Mouse (Mus musculus): ENCODE results near the gene Fam186a.
"Not testable (repeated sequence)": the region's sequence is repeated elsewhere in the genome, so short reads cannot be mapped to it uniquely, and the experiment has no call there.

Gene Fam186a

DNA sequence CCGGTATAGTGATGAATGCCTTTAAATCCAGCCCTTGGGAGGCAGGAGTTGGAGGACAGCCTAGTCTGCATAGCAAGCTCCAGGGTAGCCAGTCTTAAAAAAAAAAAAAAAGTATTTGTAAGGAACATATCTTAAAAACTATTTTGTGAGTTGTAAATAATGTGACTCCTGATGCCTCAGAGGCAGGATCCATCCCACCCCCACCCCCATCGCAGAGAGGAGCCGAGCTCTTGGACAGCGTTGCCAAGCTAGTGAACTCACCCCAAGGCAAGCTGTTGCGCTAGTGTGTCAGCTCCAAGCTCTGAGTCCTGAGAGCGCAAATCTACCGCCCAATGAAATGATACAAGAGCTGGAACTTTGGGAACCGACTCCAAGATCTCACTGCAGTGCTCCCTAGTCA lies 35.6 kb downstream of the Fam186a start:
- no peak for DNase-seq (ENCODE audit: low read depth)

GRCm38 (mm10) chr15:99919601-99920158 lies 47.2 kb downstream of the Fam186a start:
- DNase-seq (ENCODE audit: low read depth) = no peak

GRCm38 (mm10) chr15:99917264-99917663 lies 49.6 kb downstream of the Fam186a start:
- DNase-seq (ENCODE audit: low read depth) = no peak

DNA sequence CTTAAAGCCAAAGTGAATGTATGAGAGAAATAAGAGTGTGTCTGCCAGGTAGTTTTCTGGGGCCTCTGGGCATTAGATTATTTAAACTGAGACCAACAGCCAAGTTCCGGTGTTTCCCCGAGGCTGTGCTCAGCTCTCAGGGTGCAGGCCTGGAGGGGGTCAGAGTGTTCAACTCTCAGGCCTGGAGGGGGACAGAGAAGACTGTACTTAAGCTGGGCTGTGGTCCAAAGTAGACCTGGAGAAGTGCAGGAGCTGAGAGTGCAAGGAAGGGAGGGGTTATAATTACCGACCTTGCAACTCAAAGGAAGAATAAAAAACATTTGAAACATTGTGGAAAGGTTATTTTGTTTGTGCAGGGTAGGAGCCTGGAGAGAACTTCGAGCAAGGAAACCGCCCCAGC lies 52.2 kb downstream of the Fam186a start:
- no peak for DNase-seq (ENCODE audit: low read depth)

DNA sequence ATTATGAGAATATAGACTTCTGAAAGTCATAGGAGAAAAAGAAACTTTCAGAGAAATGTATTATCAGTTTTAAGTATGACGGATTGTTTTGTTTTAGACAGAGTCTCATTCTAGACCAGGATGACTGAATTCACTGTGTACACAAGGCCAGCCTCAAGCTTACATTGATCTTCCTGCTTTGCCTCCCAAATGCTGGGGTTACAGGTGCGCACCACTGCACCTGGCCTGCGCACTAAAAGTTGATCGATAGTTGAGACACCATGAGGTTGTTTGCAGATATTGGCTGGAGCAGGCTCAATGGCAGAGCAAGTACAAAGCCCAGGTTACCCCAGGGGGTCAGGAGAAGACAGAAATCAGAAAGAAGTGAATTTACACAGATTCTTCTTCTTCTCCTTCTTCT lies 55.1 kb downstream of the Fam186a start:
- DNase-seq (ENCODE audit: low read depth) = no peak

DNA sequence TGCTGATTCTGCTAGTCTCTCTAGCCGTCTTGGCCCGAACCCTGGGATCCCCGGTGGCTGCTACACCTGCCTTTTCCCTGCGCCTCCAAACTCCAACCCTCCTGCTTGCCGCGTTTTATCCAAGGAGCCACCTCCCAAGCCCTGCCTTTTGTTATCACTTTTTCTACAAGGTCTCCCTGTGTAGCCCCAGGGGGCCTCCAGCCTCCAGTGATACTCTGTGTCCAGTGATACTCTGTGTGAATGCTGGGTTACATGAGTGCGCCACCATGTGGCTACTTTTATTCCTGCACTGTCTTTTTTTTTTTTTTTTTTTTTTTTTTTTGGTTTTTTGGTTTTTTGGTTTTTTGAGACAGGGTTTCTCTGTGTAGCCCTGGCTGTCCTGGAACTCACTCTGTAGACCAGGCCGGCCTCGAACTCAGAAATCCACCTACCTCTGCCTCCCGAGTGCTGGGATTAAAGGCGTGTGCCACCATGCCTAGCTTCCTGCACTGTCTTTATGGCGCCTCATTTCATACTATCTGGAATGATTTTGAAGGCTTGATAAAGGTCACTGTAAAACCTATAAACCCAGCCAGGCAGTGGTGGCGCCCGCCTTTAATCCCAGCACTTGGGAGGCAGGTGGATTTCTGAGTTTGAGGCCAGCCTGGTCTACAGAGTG lies 57.4 kb downstream of the Fam186a start:
- peak; percentile 54 for DNase-seq (ENCODE audit: low read depth)

GRCm38 (mm10) chr15:99907514-99907913 lies 59.3 kb downstream of the Fam186a start:
- DNase-seq (ENCODE audit: low read depth) = no peak

DNA sequence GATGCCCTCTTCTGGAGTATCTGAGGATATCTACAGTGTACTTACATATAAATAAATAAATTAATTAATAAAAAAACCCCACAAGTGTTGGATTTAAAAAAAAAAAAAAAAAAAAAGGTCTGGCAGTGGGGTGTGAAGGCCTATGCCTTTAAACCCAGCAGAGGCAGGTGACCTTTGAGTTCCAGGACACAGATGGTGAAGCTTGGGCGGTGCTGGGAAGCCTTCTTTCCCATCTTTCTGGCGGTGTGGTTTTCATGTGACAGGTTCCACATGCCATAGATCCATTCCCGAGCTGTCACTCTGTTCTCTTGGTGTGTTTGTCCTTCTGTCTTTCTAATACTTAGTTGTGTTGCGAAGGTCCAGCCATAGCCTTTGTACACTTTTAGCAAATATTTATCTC lies 59.8 kb downstream of the Fam186a start:
- no peak for DNase-seq (ENCODE audit: low read depth)

DNA sequence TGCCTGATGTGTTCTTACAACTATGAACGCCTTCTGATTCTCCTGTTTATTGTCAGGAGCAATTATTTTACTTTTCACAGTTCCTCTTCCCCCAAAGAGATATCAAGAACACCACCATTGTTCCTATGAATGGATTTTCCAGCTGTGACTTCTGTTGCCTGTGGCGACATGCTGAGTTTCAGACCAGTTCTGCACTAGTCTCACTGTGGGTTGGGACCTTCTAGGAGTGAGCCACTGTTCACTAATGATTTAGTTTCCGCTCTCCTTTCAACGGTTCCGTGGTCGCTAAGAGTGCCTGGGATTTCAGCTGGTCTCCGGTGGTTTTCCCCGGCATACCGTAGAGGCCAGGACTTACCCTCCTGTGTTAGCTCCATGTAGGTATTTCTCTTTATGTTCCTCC lies 62.0 kb downstream of the Fam186a start:
- no peak for DNase-seq (ENCODE audit: low read depth)

- peak; percentile 68 for DNase-seq (ENCODE audit: low read depth)
Observed at GRCm38 (mm10) chr15:99904333-99904732, 62.5 kb downstream of the Fam186a start.

GRCm38 (mm10) chr15:99903227-99903626 lies 63.6 kb downstream of the Fam186a start:
- DNase-seq (ENCODE audit: low read depth) = no peak

GRCm38 (mm10) chr15:99902786-99903185 lies 64.1 kb downstream of the Fam186a start:
- DNase-seq (ENCODE audit: low read depth) = no peak

DNA sequence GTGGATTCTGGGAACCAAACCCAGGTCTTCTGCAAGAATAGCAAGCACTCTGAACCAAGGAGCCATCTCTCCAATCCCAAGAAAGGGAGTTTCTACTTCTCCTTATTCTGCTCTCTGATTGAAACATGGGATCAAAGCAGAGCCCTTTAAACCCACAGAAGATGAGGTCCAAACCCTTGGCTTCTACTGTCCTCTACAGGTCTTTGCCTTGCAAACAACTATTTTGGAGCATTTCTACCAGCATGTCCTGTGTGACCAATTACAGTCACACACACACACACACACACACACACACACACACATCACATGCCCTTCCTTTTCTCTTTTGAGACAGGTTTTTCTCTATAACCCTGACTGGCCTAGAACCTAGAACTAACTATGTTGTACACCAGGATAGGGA lies 70.2 kb downstream of the Fam186a start:
- DNase-seq (ENCODE audit: low read depth) = no peak

GRCm38 (mm10) chr15:99891355-99891754 lies 75.5 kb downstream of the Fam186a start:
- no peak for DNase-seq (ENCODE audit: low read depth)

GRCm38 (mm10) chr15:99890412-99891236 lies 76.2 kb downstream of the Fam186a start:
- DNase-seq (ENCODE audit: low read depth) = no peak

DNA sequence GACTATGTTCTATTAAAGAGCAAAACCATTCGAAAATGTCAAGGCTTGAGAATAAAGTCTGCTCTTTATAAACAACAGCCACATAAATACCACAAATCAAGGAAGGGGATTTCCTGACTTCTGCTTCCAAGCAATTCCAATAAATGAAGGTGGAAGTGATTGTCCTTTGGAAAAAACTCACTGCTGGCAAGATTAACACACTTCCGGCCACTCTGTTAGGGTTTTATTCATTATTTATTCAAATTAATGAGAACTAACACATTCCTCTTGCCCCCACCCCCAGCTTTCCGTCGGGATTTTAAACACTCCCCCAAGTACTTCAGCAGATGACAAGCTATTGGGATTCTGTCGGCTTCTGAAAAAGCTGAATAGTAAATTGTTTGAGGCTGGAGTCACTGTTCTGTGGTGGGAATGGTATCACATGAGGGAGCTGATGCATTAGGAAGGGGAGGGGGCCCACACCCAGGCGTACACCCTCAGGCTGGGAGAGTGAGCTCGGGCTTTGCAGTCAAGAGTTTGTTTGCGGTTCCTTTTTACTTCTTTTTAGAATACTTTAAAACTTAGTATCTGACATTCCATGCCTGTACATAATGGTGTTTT lies 77.5 kb downstream of the Fam186a start:
- DNase-seq (ENCODE audit: low read depth) = no peak

DNA sequence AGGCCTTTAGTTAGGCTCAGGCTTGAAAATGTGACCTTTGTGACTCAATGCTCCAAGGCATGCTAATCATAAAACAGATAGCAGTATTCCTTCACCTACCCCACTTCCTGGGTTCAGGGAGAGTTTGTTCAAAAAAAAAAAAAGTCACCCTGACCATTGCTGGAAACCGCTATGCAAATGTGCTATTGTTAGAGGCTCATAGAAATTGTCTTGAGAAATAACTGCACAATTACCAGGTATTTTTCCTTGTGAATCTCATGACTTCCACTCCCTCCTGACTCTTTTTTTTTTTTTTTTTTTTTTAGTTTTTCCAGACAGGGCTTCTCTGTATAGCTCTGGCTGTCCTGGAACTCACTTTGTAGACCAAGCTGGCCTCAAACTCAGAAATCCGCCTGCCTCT lies 79.7 kb downstream of the Fam186a start:
- not testable (repeated sequence) for DNase-seq (ENCODE audit: low read depth)

- DNase-seq (ENCODE audit: low read depth) = no peak
Observed at GRCm38 (mm10) chr15:99884038-99884437, 82.8 kb downstream of the Fam186a start.

DNA sequence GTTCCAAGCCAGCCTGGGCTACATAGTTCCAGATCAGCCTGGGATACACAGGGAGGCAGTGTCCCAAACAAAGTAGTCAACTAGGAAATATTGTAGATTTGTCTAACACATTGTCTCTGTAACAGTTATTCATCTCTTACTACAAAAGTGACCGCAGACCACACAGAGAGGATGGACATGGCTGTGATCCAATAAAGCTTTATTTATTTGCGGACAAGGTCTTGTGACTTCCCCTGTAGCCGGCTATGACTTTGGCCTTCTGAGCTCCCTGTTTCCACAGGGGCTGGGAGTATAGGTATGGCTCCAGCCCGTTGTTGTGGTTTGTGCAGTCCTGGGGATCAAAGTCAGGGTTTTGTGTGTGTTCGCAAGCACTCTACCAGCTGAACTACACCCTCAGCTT lies 88.3 kb downstream of the Fam186a start:
- DNase-seq (ENCODE audit: low read depth) = no peak

- DNase-seq (ENCODE audit: low read depth) = peak; percentile 90
Observed at GRCm38 (mm10) chr15:99875334-99875869, 91.5 kb downstream of the Fam186a start, which contains the start of gene Lima1. TSS of gene Lima1 (minus strand) at chr15:99875456.

- DNase-seq (ENCODE audit: low read depth) = peak; percentile 20
Observed at GRCm38 (mm10) chr15:99874612-99875333, 92.1 kb downstream of the Fam186a start.

DNA sequence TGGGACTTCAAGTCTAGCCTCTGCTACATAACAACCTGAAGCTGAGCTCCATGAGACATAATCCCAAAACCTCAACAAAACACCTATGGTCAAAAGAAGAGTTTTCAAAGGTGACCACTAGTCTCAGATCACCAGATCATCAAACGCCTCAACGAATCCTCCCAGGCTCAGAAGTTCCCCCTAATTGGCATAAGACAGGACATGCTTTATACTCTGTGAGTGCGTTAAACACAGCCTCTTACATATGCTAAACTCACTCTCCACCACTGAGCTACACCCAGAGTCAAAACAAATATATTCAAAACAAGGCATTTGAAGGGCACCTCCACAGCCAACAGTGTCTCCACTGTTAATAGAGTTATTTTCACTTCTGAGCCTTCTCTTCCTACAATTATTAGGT lies 94.3 kb downstream of the Fam186a start:
- no peak for DNase-seq (ENCODE audit: low read depth)
